Mouse (Mus musculus) forebrain, embryonic 12.5 days (tissue): ENCODE results near the gene Rybp. TPM values are rescaled to one million over a fixed set of nuclear protein-coding genes. Genes with fewer than 3 reads are reported as not detected.

Source experiments
- ATAC-seq: fragments of 200-750 bp; cut with Nextera tagmentation; 2 replicates; pipeline ENCODE4 v1.8.0; 2017; ENCODE audit warnings: moderate TSS enrichment; ENCODE audit not compliant: low FRiP score
- H3K27ac ChIP-seq: fragments of 300-500 bp; sonication (generic); 2 replicates; pipeline ENCODE4 v1.5.1; 2016; ENCODE audit warnings: mild to moderate bottlenecking
- H3K27me3 ChIP-seq: fragments of 300-500 bp; sonication (generic); 2 replicates; pipeline ENCODE4 v1.6.1; 2016; ENCODE audit warnings: mild to moderate bottlenecking
- H3K36me3 ChIP-seq: fragments of 300-500 bp; sonication (generic); replicated peaks from 2 replicates; pipeline ENCODE4 v1.6.1; 2016; ENCODE audit warnings: mild to moderate bottlenecking
- H3K4me1 ChIP-seq: fragments of 300-500 bp; sonication (generic); 2 replicates; pipeline ENCODE4 v1.6.1; 2016
- H3K4me2 ChIP-seq: fragments of 300-500 bp; sonication (generic); 2 replicates; pipeline ENCODE4 v1.6.1; 2016; ENCODE audit warnings: mild to moderate bottlenecking, moderate library complexity
- H3K4me3 ChIP-seq: fragments of 300-500 bp; sonication (generic); replicated peaks from 2 replicates; pipeline ENCODE4 v1.5.1; 2016; ENCODE audit warnings: mild to moderate bottlenecking
- H3K9ac ChIP-seq: fragments of 300-500 bp; sonication (generic); 2 replicates; pipeline ENCODE4 v1.6.1; 2016; ENCODE audit warnings: mild to moderate bottlenecking
- H3K9me3 ChIP-seq: fragments of 300-500 bp; sonication (generic); 2 replicates; pipeline ENCODE4 v1.6.1; 2016
- WGBS: fragments of 180-500 bp; shearing (Covaris S2); methylation state at CpG from one replicate; pipeline ENCODE4 v1.1.7; 2016; 5-methylcytosine and 5-hydroxymethylcytosine counted together
- polyA plus RNA-seq: library from polyadenylated mRNA; unstranded; fragments of >200 nt; fragmentation: Nextera tagmentation; extraction: Ambion mirVana; gene quantifications from 2 replicates; pipeline ENCODE4 v1.2.1, GENCODE M21; 2016

Gene Rybp
- polyA plus RNA-seq, result 20.8 and 22.2 TPM in 2 replicates

DNA sequence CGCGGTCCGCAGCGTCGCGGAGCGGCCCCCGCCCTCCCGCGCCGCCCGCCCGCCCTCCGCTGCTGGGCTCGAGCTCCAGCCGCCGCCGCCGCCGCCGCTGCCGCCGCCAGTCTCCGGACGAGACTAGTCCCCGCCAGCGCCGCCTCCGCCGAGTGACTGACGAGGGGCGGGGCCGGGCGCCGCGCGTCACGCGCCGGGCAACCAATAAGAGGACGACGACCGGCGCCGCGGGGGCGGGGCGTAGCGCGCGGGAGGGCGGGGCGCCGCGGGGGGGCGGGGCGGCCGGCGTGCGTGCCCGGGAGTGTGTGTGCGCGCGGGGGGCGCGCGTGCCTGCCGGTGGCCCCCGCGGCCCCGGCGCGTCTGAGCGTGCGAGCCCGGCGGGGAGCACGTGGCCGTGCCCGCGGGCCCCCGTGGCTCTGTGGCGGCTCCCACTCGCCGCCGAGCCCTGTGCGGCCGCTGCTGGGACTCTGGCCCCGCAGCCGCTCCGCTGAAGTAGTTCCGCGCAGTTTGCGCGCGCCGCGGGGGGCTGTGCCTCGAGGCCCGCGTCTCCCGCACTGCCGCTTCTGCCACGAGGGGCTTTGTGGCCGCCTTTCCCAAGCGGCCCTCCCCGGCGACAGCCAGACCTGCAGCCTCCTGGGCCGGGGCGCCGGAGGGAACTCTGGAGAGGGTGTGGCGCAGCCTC, at the start of gene Rybp:
Gene Rybp, minus strand, starts transcription at position 152 of the 682 bp plus-strand sequence.
- Histone ChIP-seq H3K36me3 (no peaks in the 10 kb centered on the region), H3K27ac (peak within 1 kb of the TSS; percentile 98), H3K4me2 (peak within 1 kb of the TSS; percentile 87), H3K4me3 (peak within 1 kb of the TSS; percentile 80), H3K9ac (peak within 1 kb of the TSS; percentile 90), H3K4me1 (peaks cover 25% of the 10 kb centered on the region), H3K9me3 (no peaks in the 10 kb centered on the region), H3K27me3 (peaks cover 27% of the 10 kb centered on the region)
- peak; percentile 98 for ATAC-seq
- WGBS, result under 1% methylated on average over 72 of the region's 112 CpGs

DNA sequence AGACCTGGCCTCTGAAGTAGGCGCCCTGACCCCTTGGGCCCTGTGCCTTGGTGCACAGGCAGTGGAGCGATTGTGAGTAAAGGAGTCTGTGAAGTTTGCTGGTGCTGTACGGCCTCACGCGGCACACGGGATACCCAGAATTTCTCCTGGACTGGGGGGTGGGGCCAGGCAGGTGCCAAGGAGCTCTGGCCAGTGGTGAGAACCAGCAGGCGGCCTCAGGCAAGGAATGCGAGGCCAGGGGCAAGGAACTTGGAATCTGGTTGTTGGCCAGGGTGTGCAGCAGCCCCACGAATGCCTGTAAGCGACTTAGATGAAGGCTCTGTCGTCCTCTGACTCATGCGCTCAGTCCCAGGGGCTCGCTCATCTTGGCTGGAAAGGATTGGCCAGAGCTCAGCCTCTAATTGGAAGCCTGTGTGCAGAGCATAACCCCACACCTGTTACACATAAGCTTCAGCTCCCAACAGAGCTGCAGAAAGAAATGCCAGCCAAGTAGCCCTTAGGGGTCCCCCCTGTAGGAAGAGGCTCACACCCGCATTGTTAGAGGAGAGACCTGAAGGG, 49.4 kb upstream of the Rybp start:
- Histone ChIP-seq H3K36me3 (no peaks in the 10 kb centered on the region), H3K4me1 (peaks cover 19% of the 10 kb centered on the region), H3K4me3 (no peak overlapping the region), H3K4me2 (no peak overlapping the region; the same call in 1 of the 2 replicates), H3K9ac (no peak overlapping the region), H3K27me3 (peaks cover 76% of the 10 kb centered on the region), H3K27ac (no peak overlapping the region), H3K9me3 (no peaks in the 10 kb centered on the region)
- ATAC-seq, result no peak
- 7% methylated on average over 14 of the region's 14 CpGs for WGBS

DNA sequence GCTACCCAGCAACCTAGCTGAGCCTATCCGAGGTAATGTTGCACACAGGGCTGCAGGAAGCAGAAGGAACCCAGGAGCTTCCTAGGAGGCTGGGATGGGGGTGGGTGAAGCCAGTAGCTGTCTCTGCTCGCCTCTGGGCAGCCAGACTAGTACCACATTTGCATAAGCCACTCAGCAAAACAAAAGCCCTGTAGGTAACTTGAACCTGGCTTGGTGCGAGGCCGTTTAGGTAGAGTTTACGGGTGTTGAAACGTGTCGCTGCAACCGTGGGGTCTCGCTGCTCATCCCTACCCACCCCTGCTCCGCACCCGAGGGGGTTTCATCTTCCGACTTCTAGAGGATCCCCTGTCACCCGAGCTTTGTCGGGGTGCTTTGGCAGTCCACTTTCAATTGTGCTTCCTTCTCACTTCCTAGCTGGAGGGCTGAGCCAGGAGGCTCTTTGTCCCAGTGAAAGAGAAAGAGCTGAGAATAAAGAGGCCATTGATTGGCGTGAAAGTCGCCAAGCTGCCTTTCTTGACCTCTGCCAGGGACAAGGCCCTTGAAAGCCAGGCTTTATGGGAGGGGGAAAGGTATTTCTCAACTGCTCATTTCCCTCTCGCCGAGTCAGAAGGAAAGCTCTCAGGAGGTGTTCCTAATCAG, 48.3 kb upstream of the Rybp start:
- Histone ChIP-seq H3K4me1 (peaks cover 19% of the 10 kb centered on the region), H3K4me3 (peak overlapping the region; percentile 22), H3K4me2 (peak overlapping the region; percentile 45), H3K27ac (0 out of 2 replicates have a peak overlapping the region, but pooled peaks have one; percentile 14), H3K9me3 (no peaks in the 10 kb centered on the region), H3K9ac (0 out of 2 replicates have a peak overlapping the region, but pooled peaks have one; percentile 17), H3K27me3 (peaks cover 86% of the 10 kb centered on the region), H3K36me3 (no peaks in the 10 kb centered on the region)
- ATAC-seq, result no peak
- under 1% methylated on average over 18 of the region's 18 CpGs for WGBS

DNA sequence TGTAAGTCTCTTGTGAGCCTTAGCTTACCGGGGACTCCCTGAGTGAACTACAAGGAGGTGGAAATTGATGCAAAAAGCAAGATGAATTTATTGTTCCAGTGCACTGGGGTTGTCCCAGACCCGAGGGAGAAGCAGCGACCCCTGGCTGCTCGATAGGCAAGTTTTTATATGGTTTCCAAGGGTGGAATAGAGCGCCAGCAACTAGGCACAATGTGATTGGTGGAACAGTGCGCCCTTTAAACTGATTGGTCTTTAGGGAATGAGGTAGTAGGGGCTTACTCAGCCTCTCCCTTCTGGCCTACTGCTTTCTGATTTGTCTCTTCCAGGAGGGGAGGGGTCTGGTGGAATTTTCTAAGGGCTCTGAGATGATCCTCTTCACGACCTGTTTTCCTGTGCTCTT, 46.5 kb upstream of the Rybp start:
- ATAC-seq, result no peak
- Histone ChIP-seq H3K9me3 (no peaks in the 10 kb centered on the region), H3K4me3 (no peak overlapping the region), H3K4me2 (no peak overlapping the region), H3K36me3 (no peaks in the 10 kb centered on the region), H3K9ac (no peak overlapping the region), H3K27ac (no peak overlapping the region), H3K27me3 (peaks cover 89% of the 10 kb centered on the region), H3K4me1 (peaks cover 19% of the 10 kb centered on the region)
- WGBS, result 88% methylated on average over 7 of the region's 7 CpGs

DNA sequence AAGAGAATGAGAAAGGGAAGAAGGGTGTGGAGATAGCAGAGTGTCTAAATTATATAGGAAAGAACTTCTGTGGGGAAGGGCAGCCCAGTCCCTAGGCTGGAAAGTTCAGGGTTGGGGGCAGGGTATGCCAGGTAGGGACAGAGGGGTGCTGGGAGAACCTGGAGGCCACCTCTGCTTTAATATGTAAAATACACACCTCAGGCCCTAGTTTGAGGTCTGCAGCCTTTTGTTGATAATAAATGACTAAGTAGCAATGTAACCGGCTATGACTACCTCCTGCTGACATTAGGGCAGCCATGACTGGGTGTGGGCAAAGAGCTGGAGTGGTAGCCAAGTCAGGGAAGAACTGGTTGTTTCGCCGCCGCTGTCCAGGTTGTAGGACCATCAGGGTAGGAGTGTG, 45.2 kb upstream of the Rybp start:
- ATAC-seq, result no peak
- H3K27me3 ChIP-seq, result peaks cover 85% of the 10 kb centered on the region
- no peak overlapping the region for H3K4me2 ChIP-seq
- peaks cover 19% of the 10 kb centered on the region for H3K4me1 ChIP-seq
- H3K4me3 ChIP-seq, result no peak overlapping the region
- H3K9ac ChIP-seq, result no peak overlapping the region
- H3K9me3 ChIP-seq, result no peaks in the 10 kb centered on the region
- no peak overlapping the region for H3K27ac ChIP-seq
- no peaks in the 10 kb centered on the region for H3K36me3 ChIP-seq
- 79% methylated on average over 4 of the region's 4 CpGs for WGBS

DNA sequence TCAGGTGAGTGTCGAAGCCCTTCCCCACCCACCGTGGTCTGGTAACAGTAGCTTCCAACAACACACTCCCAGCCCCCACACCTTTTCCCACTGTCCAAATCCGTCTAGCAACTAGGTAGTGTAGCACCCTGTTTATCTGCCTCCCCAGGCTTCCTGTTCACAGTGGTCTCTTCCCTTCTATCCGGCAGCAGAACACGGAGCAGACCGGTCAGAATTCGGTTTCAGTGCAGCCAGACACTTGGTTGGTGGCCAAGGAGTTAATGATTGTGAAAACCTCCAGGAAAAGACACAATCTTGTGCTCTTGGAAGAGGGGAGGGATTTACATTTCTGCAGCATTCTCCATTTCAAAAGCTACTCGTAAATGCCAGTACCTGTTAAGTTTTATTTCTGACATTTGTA, 44.3 kb upstream of the Rybp start:
- 49% methylated on average over 8 of the region's 8 CpGs for WGBS
- Histone ChIP-seq H3K27me3 (peaks cover 81% of the 10 kb centered on the region), H3K9me3 (no peaks in the 10 kb centered on the region), H3K9ac (no peak overlapping the region), H3K4me3 (no peak overlapping the region), H3K27ac (no peak overlapping the region), H3K4me1 (peaks cover 14% of the 10 kb centered on the region), H3K4me2 (no peak overlapping the region), H3K36me3 (no peaks in the 10 kb centered on the region)
- ATAC-seq, result no peak

DNA sequence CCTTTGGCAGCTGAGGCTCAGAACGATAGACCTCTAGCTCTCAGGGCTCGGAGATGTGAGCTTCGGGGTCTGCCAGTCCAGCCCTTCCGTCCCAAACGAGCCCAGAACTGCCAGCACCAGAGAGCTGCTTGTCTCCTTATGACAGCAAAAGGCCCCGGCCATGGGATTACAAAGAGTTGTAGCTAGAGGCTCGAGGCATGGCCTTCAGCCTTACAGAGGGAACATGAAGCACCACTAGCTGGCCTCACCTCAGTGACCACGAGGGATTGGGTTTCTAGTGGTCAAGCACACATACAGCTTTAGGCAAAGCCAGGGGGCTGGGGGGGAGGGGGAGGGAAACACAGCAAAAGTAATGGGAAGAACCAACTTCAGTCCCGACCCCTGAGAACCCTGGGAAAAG, 43.8 kb upstream of the Rybp start:
- Histone ChIP-seq H3K36me3 (no peaks in the 10 kb centered on the region), H3K4me1 (peaks cover 9% of the 10 kb centered on the region), H3K4me3 (no peak overlapping the region), H3K9me3 (no peaks in the 10 kb centered on the region), H3K9ac (no peak overlapping the region), H3K27me3 (peaks cover 77% of the 10 kb centered on the region), H3K27ac (no peak overlapping the region), H3K4me2 (no peak overlapping the region)
- no peak for ATAC-seq
- WGBS, result 71% methylated on average over 9 of the region's 9 CpGs

DNA sequence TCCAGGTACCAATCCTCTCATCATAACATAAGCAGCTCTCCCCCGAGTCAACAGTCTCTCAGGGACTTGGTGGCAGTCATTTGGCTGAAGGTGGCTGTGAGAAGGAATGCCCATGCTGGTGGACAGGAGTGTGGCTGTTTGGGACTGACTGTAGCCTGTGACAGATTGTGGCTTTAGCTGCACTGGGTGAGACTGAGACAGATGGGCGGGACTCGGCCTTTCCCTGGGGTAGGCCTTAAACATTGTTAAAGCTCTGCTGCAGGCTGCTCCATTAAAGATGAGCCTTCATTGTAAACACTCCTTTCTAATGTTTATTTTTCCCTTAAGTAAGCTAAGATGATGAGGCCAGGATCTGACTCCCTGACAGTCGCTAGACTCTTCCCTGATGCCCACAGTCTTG, 42.3 kb upstream of the Rybp start:
- WGBS, result 83% methylated on average over 4 of the region's 4 CpGs
- no peaks in the 10 kb centered on the region for H3K9me3 ChIP-seq
- H3K27me3 ChIP-seq, result peaks cover 70% of the 10 kb centered on the region
- no peaks in the 10 kb centered on the region; the same call in 1 of the 2 replicates for H3K4me1 ChIP-seq
- H3K4me3 ChIP-seq, result no peak overlapping the region
- no peak overlapping the region for H3K27ac ChIP-seq
- no peaks in the 10 kb centered on the region for H3K36me3 ChIP-seq
- no peak for ATAC-seq
- no peak overlapping the region for H3K4me2 ChIP-seq
- no peak overlapping the region for H3K9ac ChIP-seq

DNA sequence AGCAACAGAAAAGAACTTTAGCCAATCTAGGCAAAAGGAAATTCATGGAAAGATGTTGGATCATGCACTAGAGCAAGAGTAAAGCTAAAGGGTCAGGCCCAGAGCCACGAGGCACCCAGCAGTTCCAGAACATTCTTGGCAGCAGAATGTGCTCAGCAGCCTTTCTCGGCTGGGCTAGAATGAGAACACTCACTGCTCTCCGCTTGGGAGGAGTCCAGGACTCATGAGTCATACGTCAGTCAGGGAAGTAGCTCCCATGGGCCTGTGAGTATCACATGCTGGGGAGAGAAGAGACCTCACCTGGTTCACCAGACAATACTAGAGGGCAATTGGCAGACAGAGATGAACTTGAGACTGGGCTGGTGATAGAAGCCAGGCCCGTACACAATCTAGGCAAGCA, 39.8 kb upstream of the Rybp start:
- Histone ChIP-seq H3K9me3 (no peaks in the 10 kb centered on the region), H3K36me3 (no peaks in the 10 kb centered on the region), H3K27ac (no peak overlapping the region), H3K27me3 (peaks cover 45% of the 10 kb centered on the region), H3K4me3 (no peak overlapping the region), H3K4me2 (no peak overlapping the region), H3K4me1 (peaks cover 8% of the 10 kb centered on the region), H3K9ac (no peak overlapping the region)
- 85% methylated on average over 5 of the region's 5 CpGs for WGBS
- no peak for ATAC-seq

DNA sequence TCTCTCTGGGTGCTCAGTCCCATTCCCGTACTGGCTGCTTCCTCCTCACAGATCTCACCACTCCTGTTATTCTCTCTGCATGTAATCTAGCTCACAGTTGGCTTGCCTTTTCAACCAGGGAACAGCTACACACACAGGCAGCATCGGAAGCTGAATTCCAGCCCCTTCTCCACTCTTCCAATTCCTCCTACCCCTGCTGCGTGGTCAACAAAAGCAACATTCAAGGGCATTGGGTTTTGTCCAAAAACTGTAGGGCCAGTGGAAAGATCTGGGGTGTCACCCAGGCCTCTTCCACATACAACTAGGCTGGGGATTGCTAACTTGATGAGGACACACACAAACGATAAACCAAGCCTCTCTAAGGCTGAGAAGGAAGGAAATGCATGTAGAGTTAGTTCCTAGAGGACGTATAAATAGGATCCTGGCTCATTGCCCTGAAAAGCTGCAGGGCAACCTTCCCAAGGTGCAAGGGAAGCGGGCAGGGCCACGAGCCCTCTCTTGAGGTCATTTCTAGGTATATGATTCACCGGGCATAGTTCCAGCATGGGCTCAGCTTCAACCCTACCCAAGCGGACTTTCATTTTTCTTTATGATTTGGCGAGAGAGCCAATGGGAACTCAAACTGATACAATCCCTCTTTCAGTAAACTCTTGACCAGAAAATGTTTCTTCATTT, 36.6 kb upstream of the Rybp start:
- H3K27ac ChIP-seq, result no peak overlapping the region
- H3K4me1 ChIP-seq, result peaks cover 8% of the 10 kb centered on the region
- no peak overlapping the region for H3K4me3 ChIP-seq
- peaks cover 22% of the 10 kb centered on the region; the same call in 1 of the 2 replicates for H3K27me3 ChIP-seq
- 87% methylated on average over 10 of the region's 10 CpGs for WGBS
- no peak overlapping the region for H3K4me2 ChIP-seq
- no peak for ATAC-seq
- H3K36me3 ChIP-seq, result no peaks in the 10 kb centered on the region
- H3K9me3 ChIP-seq, result no peaks in the 10 kb centered on the region
- no peak overlapping the region for H3K9ac ChIP-seq

DNA sequence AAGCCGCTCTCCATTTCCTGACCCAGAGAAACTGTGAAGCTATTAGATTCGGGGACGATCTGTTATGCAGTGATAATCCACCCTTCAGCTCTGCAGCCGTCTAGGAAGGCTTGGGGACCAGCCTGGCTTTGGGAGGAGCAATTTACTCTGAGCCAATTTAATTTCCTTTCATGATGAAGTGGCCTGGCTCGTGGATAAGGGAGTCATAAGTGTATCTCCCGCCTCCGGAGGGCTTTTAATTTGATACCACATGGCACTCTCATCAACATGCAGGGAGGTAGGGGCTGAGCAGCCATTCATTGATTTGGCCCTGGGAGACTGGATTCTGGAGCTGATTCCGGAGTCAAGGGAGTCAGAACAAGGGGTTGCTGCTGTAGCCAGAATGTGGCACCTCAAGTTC, 35.3 kb upstream of the Rybp start:
- Histone ChIP-seq H3K27me3 (peaks cover 11% of the 10 kb centered on the region; the same call in 1 of the 2 replicates), H3K4me3 (no peak overlapping the region), H3K4me2 (no peak overlapping the region), H3K9me3 (no peaks in the 10 kb centered on the region), H3K4me1 (peaks cover 8% of the 10 kb centered on the region), H3K27ac (no peak overlapping the region), H3K9ac (no peak overlapping the region), H3K36me3 (no peaks in the 10 kb centered on the region)
- WGBS, result 36% methylated on average over 8 of the region's 8 CpGs
- peak; percentile 46; the same call in 1 of the 2 replicates for ATAC-seq

DNA sequence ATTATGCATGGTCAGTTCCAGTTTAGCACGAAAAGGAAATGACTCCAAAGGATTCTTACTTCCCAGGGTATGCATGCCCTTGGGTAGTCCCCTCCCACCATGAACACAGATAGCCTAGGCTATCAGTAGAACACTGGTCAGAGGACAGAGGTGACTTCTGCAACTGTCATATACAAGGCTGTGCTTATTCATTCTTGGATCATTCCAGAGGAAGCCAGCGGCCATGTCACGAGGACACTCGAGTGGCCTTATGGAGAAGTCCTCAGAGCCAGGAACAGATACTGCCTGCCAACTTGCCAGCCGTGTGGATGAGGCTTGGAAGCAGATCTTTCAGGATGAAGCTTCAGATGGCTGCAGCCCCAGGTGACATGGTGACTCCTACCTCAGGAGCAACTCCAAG, 34.9 kb upstream of the Rybp start:
- ATAC-seq, result no peak
- Histone ChIP-seq H3K36me3 (no peaks in the 10 kb centered on the region), H3K9ac (no peak overlapping the region), H3K27ac (no peak overlapping the region), H3K4me2 (no peak overlapping the region), H3K4me3 (no peak overlapping the region), H3K9me3 (no peaks in the 10 kb centered on the region), H3K27me3 (peaks cover 9% of the 10 kb centered on the region; the same call in 1 of the 2 replicates), H3K4me1 (peaks cover 8% of the 10 kb centered on the region)
- WGBS, result 82% methylated on average over 5 of the region's 5 CpGs
